Mouse (Mus musculus) left cerebral cortex, postnatal 25 days (tissue): ENCODE data around the gene Vapa. TPM values are rescaled to one million over a fixed set of nuclear protein-coding genes. Genes with fewer than 3 reads are reported as not detected.
"Not testable (repeated sequence)": the region's sequence is repeated elsewhere in the genome, so short reads cannot be mapped to it uniquely, and the experiment has no call there.

Experiments
- DNase-seq, 2 experiments: peaks; one replicate each; pipeline ENCODE4 v3.0.0; 2022; ENCODE audit warnings: low spot score in 2 of 2, mixed read lengths in 1 of 2
- intact Hi-C: fragments of 180-260 bp; cut with DNase I; formaldehyde crosslinking; loops from one replicate; pipeline ENCODE4 v1.15.1; 2025
- total RNA-seq, 2 experiments: library from RNA; stranded (reverse); gene quantifications; 2 replicates each; pipeline ENCODE4 v1.2.3; 2021

Vapa gene
- total RNA-seq, 2 experiments from 2014 or later: 162 to 181 TPM

- DNase-seq, intact Hi-C loops: not testable (repeated sequence)
These were observed 81.0 kb downstream of the Vapa start for GRCm38 (mm10) chr17:65532381-65532780.

Other genes with a start within 250 kb of the Vapa start
- gene Tmem232, start 72.8 kb downstream of the Vapa start, total RNA-seq: 1 to 10 TPM; 1.1 to 2.3 TPM
- not detected for gene Txndc2, start 28.6 kb upstream of the Vapa start, total RNA-seq
- gene Rab31, start 159.2 kb upstream of the Vapa start, total RNA-seq: 10 to 100 TPM; 64.1 to 65.5 TPM
- gene Ppp4r1, start 169.0 kb upstream of the Vapa start, total RNA-seq: 10 to 100 TPM; 41.7 to 57.5 TPM